Mouse (Mus musculus) olfactory bulb, adult 2 months (tissue): Measurements from ENCODE around the gene Hist1h3f.

Experiments
- CTCF ChIP-seq: fragments of 200-500 bp; IDR thresholded peaks from 2 replicates; pipeline ENCODE4 v1.5.1; 2012; ENCODE audit warnings: low read depth, mild to moderate bottlenecking, low read length, moderate library complexity; ENCODE audit not compliant: insufficient read depth
- POLR2A ChIP-seq: fragments of 200-500 bp; IDR thresholded peaks from 2 replicates; pipeline ENCODE4 v1.6.1; 2012; ENCODE audit warnings: mild to moderate bottlenecking, low read depth, low read length, moderate library complexity; ENCODE audit not compliant: insufficient read depth

DNA sequence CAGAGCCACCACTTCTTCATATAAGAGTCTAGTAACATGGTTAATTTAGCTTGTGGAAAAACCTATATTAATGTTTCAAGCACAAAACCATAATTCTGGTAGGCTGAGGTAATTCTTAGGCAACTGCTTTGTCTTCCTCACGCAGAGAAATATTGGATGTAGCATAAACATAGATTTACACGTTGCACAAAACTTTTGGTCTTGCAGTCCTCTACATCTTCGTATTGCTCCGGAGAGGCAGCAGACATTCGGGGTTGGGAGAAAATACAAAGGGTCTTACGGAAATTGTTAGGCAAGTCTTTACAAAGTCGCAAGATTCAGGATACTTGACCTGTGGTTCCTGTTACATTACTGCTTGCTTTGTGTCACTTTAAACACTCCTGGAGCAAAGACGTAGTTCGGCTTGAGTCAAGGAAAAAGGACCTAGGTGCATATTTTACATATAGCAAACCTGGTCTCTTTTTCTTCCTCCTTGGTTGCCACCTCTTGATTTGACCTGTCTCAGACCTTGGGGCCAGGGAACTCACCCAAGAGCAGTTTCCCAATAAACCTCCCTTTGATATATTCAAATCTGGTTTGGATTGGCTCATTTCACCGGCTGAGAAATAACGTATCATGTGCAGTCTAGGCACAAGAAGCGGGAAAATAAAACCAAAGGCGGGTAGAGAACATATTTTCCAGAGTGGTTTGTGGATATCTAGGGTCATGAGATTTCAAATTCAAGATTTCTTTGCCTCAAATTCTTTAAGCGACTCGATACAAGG, 9.3 kb upstream of the Hist1h3f start:
- no peak for TF ChIP-seq CTCF
- no peak for TF ChIP-seq POLR2A
